Mouse (Mus musculus) CH12.LX (cell line): Measurements from ENCODE around the gene Hspd1. TPM values are rescaled to one million over a fixed set of nuclear protein-coding genes. Genes with fewer than 3 reads are reported as not detected.

ENCODE experiments used
- DNase-seq: peaks from one replicate; pipeline ENCODE4 v3.0.0-alpha.2; 2013; ENCODE audit errors: extremely low read depth
- H3K27ac ChIP-seq: 2 replicates; pipeline ENCODE4 v1.5.1; 2012; ENCODE audit warnings: low read depth, mild to moderate bottlenecking, control low read depth, moderate library complexity; ENCODE audit not compliant: insufficient read depth
- H3K27me3 ChIP-seq: replicated peaks from 2 replicates; pipeline ENCODE3; 2012; ENCODE audit warnings: inconsistent platforms
- H3K36me3 ChIP-seq, 2 experiments: replicated peaks in 1 of 2; 2 replicates each; pipeline versions ENCODE3 to v1.6.1; 2012; ENCODE audit warnings: inconsistent platforms in 1 of 2, low read length in 1 of 2, mild to moderate bottlenecking in 1 of 2, mixed read lengths in 1 of 2, moderate library complexity in 1 of 2; ENCODE audit not compliant: control insufficient read depth in 1 of 2, insufficient read depth in 1 of 2
- H3K4me1 ChIP-seq, 2 experiments: 2 replicates each; pipeline ENCODE4 v1.6.1; 2012; ENCODE audit warnings: inconsistent platforms in 1 of 2, moderate library complexity in 1 of 2; ENCODE audit not compliant: insufficient read depth in 2 of 2, control insufficient read depth in 1 of 2
- H3K4me2 ChIP-seq: 2 replicates; pipeline ENCODE4 v1.6.1; 2012; ENCODE audit warnings: low read depth, mild to moderate bottlenecking, control low read depth; ENCODE audit not compliant: poor library complexity, insufficient read depth, severe bottlenecking
- H3K4me3 ChIP-seq, 3 experiments: fragments of 150-350 bp in 1 of 3; sonication (generic) in 1 of 3; replicated peaks in 1 of 3; 2 replicates each; pipeline versions ENCODE3 to v1.5.1; 2011 to 2012; ENCODE audit warnings: low read depth in 2 of 3, low read length in 2 of 3, mild to moderate bottlenecking in 2 of 3, moderate library complexity in 2 of 3, control low read depth in 1 of 3, improper control_type of control experiment in 1 of 3, inconsistent platforms in 1 of 3, mixed read lengths in 1 of 3; ENCODE audit not compliant: poor library complexity in 1 of 3
- H3K79me2 ChIP-seq: replicated peaks from 2 replicates; pipeline ENCODE4 v1.6.1; 2012; ENCODE audit warnings: mild to moderate bottlenecking, moderate library complexity; ENCODE audit not compliant: control insufficient read depth, poor library complexity, insufficient read depth, severe bottlenecking; ENCODE audit errors: extremely low read depth
- H3K9ac ChIP-seq: 2 replicates; pipeline ENCODE4 v1.6.1; 2012; ENCODE audit warnings: low read depth, mild to moderate bottlenecking, control low read depth, moderate library complexity; ENCODE audit not compliant: insufficient read depth
- H3K9me3 ChIP-seq: replicated peaks from 2 replicates; pipeline ENCODE3; 2012; ENCODE audit warnings: low read length, inconsistent platforms, mixed read lengths
- CTCF ChIP-seq, 2 experiments: IDR thresholded peaks in 1 of 2; conservative IDR thresholded peaks in 1 of 2; 2 replicates each; pipeline ENCODE4 v1.5.1; 2011 to 2012; ENCODE audit warnings: low read depth in 2 of 2, low read length in 2 of 2, improper control_type of control experiment in 1 of 2, inconsistent platforms in 1 of 2, mild to moderate bottlenecking in 1 of 2, moderate library complexity in 1 of 2
- ETS1 ChIP-seq: conservative IDR thresholded peaks from 2 replicates; pipeline ENCODE4 v1.6.1; 2012; ENCODE audit warnings: low read depth, mild to moderate bottlenecking, inconsistent platforms, low read length, improper control_type of control experiment, moderate library complexity
- HCFC1 ChIP-seq: IDR thresholded peaks from 2 replicates; pipeline ENCODE4 v1.6.1; 2012; ENCODE audit warnings: low read depth, mild to moderate bottlenecking, inconsistent platforms, low read length, improper control_type of control experiment
- IRF4 ChIP-seq: IDR thresholded peaks from 2 replicates; pipeline ENCODE4 v1.6.1; 2014; ENCODE audit warnings: low read depth, mild to moderate bottlenecking, inconsistent platforms, low read length, improper control_type of control experiment
- JUND ChIP-seq: conservative IDR thresholded peaks from 2 replicates; pipeline ENCODE4 v1.6.1; 2011; ENCODE audit warnings: low read depth, low read length, improper control_type of control experiment
- KAT2A ChIP-seq: IDR thresholded peaks from 2 replicates; pipeline ENCODE4 v1.6.1; 2012; ENCODE audit warnings: low read length, improper control_type of control experiment, inconsistent platforms; ENCODE audit not compliant: insufficient replicate concordance
- MYC ChIP-seq: IDR thresholded peaks from 2 replicates; pipeline ENCODE4 v1.6.1; 2011; ENCODE audit warnings: low read depth, mild to moderate bottlenecking, improper control_type of control experiment, low read length
- NELFE ChIP-seq: IDR thresholded peaks from 2 replicates; pipeline ENCODE4 v1.6.1; 2011; ENCODE audit warnings: low read depth, low read length, improper control_type of control experiment
- PAX5 ChIP-seq: IDR thresholded peaks from 2 replicates; pipeline ENCODE4 v1.6.1; 2012; ENCODE audit warnings: low read length, inconsistent platforms, mixed read lengths
- POLR2AphosphoS2 ChIP-seq: IDR thresholded peaks from 2 replicates; pipeline ENCODE4 v1.6.1; 2011; ENCODE audit warnings: low read depth, low read length, improper control_type of control experiment
- RCOR1 ChIP-seq: conservative IDR thresholded peaks from 2 replicates; pipeline ENCODE4 v1.6.1; 2012; ENCODE audit warnings: low read depth, mild to moderate bottlenecking, inconsistent platforms, low read length, improper control_type of control experiment
- SIN3A ChIP-seq: IDR thresholded peaks from 2 replicates; pipeline ENCODE4 v1.6.1; 2012; ENCODE audit warnings: low read length, improper control_type of control experiment, inconsistent platforms
- UBTF ChIP-seq: IDR thresholded peaks from 2 replicates; pipeline ENCODE4 v1.6.1; 2012; ENCODE audit warnings: low read depth, mild to moderate bottlenecking, inconsistent platforms, low read length, improper control_type of control experiment, moderate library complexity
- USF1 ChIP-seq: IDR thresholded peaks from 2 replicates; pipeline ENCODE4 v1.6.1; 2014; ENCODE audit warnings: low read depth, mild to moderate bottlenecking, inconsistent platforms, low read length, improper control_type of control experiment
- ZKSCAN1 ChIP-seq: IDR thresholded peaks from 2 replicates; pipeline ENCODE4 v1.6.1; 2012; ENCODE audit warnings: low read depth, inconsistent platforms, low read length, improper control_type of control experiment, borderline replicate concordance
- ZNF384 ChIP-seq: IDR thresholded peaks from 2 replicates; pipeline ENCODE4 v1.6.1; 2012; ENCODE audit warnings: low read depth, low read length, improper control_type of control experiment, inconsistent platforms
- dilution Hi-C: fragments of 300-500 bp; cut with MboI; formaldehyde crosslinking; loops from 2 replicates; pipeline ENCODE4 v1.14.3; 2020; ENCODE audit warnings: low sequenced_read_pairs; ENCODE audit not compliant: extremely low pct_unique_long_range_greater_than_20kb, extremely low pct_ligation_motif_present
- in situ Hi-C: fragments of 300-500 bp; cut with MboI; formaldehyde crosslinking; loops from 3 replicates; pipeline ENCODE4 v1.14.3; 2019; ENCODE audit warnings: low sequenced_read_pairs, low pct_ligation_motif_present, low pct_unique_long_range_greater_than_20kb, mixed read lengths
- polyA plus RNA-seq: library from polyadenylated mRNA; unstranded; fragments of >175 nt; gene quantifications from 2 replicates; pipeline ENCODE4 v1.2.1, GENCODE M21; 2012; ENCODE audit warnings: low read depth; ENCODE audit not compliant: insufficient read length
- total RNA-seq, 2 experiments: library from RNA; depleted of rRNA; stranded (reverse); fragments of 300-350 nt in 1 of 2; fragments of >200 nt in 1 of 2; gene quantifications; 2 replicates each; pipeline ENCODE4 v1.2.3; 2012 to 2014

Gene Hspd1
- total and polyA plus RNA-seq, 3 experiments, result 363 to 920 (median 764) TPM

GRCm38 (mm10) chr1:55108473-55108872, 20.4 kb upstream of the Hspd1 start:
- dilution Hi-C loops, result no loop called here

GRCm38 (mm10) chr1:55107644-55108043, 19.6 kb upstream of the Hspd1 start:
- DNase-seq, result no peak
- H3K4me1 ChIP-seq, result peaks cover 3 to 6% of the 10 kb centered on the region in 2 experiments; a peak in 2 of 4 replicates
- H3K9me3 ChIP-seq, result peaks cover 4% of the 10 kb centered on the region
- H3K4me2 ChIP-seq, result no peak overlapping the region
- H3K36me3 ChIP-seq, result no peaks in the 10 kb centered on the region
- no peak overlapping the region for H3K4me3 ChIP-seq
- H3K9ac ChIP-seq, result no peak overlapping the region
- H3K27me3 ChIP-seq, result no peaks in the 10 kb centered on the region
- no peak for TF ChIP-seq ETS1
- TF ChIP-seq CTCF (conservative IDR thresholded peaks at IDR 0.05 in 1 of 2, IDR thresholded peaks at IDR 0.05 in 1 of 2; ENCODE audit: low read depth in 2 of 2, low read length in 2 of 2), result no peak
- no peak for TF ChIP-seq NELFE
- TF ChIP-seq ZNF384, result no peak
- no peak for TF ChIP-seq RCOR1
- TF ChIP-seq POLR2AphosphoS2, result no peak
- no peak for TF ChIP-seq IRF4
- TF ChIP-seq HCFC1, result no peak
- dilution Hi-C loops, result no loop called here
- no peak overlapping the region for H3K27ac ChIP-seq
- H3K79me2 ChIP-seq, result no peaks in the 10 kb centered on the region
- in situ Hi-C loops, result no loop called here

More at GRCm38 (mm10) chr1:55108473-55108872, 20.4 kb upstream of the Hspd1 start:
- Histone ChIP-seq H3K4me3 (no peak overlapping the region), H3K79me2 (no peaks in the 10 kb centered on the region), H3K27me3 (no peaks in the 10 kb centered on the region), H3K9me3 (peaks cover 4% of the 10 kb centered on the region), H3K4me2 (no peak overlapping the region), H3K27ac (no peak overlapping the region), H3K9ac (no peak overlapping the region), H3K4me1 (peaks cover 3 to 10% of the 10 kb centered on the region in 2 experiments; a peak in 2 of 4 replicates), H3K36me3 (no peaks in the 10 kb centered on the region)
- DNase-seq, result no peak
- TF ChIP-seq USF1, result no peak
- TF ChIP-seq KAT2A, result no peak
- TF ChIP-seq PAX5, result no peak
- TF ChIP-seq ETS1, result no peak
- no peak for TF ChIP-seq SIN3A
- no peak for TF ChIP-seq ZKSCAN1
- no peak for TF ChIP-seq CTCF (conservative IDR thresholded peaks at IDR 0.05 in 1 of 2, IDR thresholded peaks at IDR 0.05 in 1 of 2; ENCODE audit: low read depth in 2 of 2, low read length in 2 of 2)
- TF ChIP-seq MYC, result no peak
- no peak for TF ChIP-seq UBTF
- TF ChIP-seq JUND, result no peak
- in situ Hi-C loops, result no loop called here
